Mouse (Mus musculus) liver, embryonic 14.5 days (tissue): ENCODE results near the gene Hipk2.

ENCODE experiments used
- CTCF ChIP-seq: IDR thresholded peaks from 2 replicates; pipeline ENCODE4 v1.5.1; 2016; ENCODE audit warnings: antibody characterized with exemption, low read depth, control low read depth
- EP300 ChIP-seq: IDR thresholded peaks from 2 replicates; pipeline ENCODE4 v1.6.1; 2016; ENCODE audit warnings: antibody characterized with exemption, low read depth

GRCm38 (mm10) chr6:38785747-38786146 is 90.2 kb downstream of the Hipk2 start:
- TF ChIP-seq CTCF (no peak), EP300 (no peak)
